8 mouse cellular contexts compared by ENCODE assay signal in genomic region chr12:113097749-113098281, GRCm38 (mm10). TPM values are rescaled to one million over a fixed set of nuclear protein-coding genes. Genes with fewer than 3 reads are reported as not detected.
DNase-seq lines count a peak whose midpoint lies in the region; ATAC-seq and TF ChIP-seq lines count a peak whose summit lies in the region.

Mta1 (plus strand) TSS chr12:113098278.

- H3K36me3 ChIP-seq in embryonic facial prominence, embryonic 11.5 days (replicated peaks; ENCODE audit: control insufficient read depth, insufficient read depth, low read depth, low read length) = no peaks in the 10 kb centered on the region
- peaks cover 13% of the 10 kb centered on the region for H3K36me3 ChIP-seq in liver, embryonic 12.5 days
- no peaks in the 10 kb centered on the region for H3K36me3 ChIP-seq in myocyte (ENCODE audit: control insufficient read depth, insufficient read depth)

- peak; percentile 55 for ATAC-seq in embryonic facial prominence, embryonic 11.5 days (replicated peaks; ENCODE audit: insufficient number of reproducible peaks, low FRiP score, low TSS enrichment, low read depth)
- peak; percentile 71 for ATAC-seq in liver, embryonic 12.5 days

- peak; percentile 84 for TF ChIP-seq POLR2A in myocyte (IDR thresholded peaks at IDR 0.05; ENCODE audit: insufficient read length, low read depth)

- 2% methylated on average over 26 of the region's 53 CpGs for WGBS in embryonic facial prominence, embryonic 11.5 days
- 5% methylated on average over 16 of the region's 53 CpGs for WGBS in liver, embryonic 12.5 days (ENCODE audit: insufficient replicate concordance)

- peak; percentile 76 for DNase-seq in CD4-positive, CD25-positive, alpha-beta regulatory T cell, adult 2 months (ENCODE audit: low read depth, low spot score)
- DNase-seq in adrenal gland, adult 8-10 months = no peak
- DNase-seq in embryonic facial prominence, embryonic 11.5 days (ENCODE audit: low spot score) = peak; percentile 83
- DNase-seq in heart, adult 8-10 months (ENCODE audit: low spot score) = no peak
- DNase-seq in kidney, adult 9 months = peak; percentile 26
- peak; percentile 59 to 71 for DNase-seq in thymus, postnatal 36 days

- peak within 1 kb of the TSS; percentile 91 for H3K4me2 ChIP-seq in embryonic facial prominence, embryonic 11.5 days (ENCODE audit: low read depth, low read length)
- peak within 1 kb of the TSS; percentile 98 for H3K4me2 ChIP-seq in liver, embryonic 12.5 days
- peak within 1 kb of the TSS; percentile 94 for H3K4me2 ChIP-seq in myocyte (ENCODE audit: low read depth)

- H3K4me3 ChIP-seq in embryonic facial prominence, embryonic 11.5 days (ENCODE audit: low read depth, low read length) = peak within 1 kb of the TSS; percentile 100
- H3K4me3 ChIP-seq in liver, embryonic 12.5 days = peak within 1 kb of the TSS; percentile 98
- H3K4me3 ChIP-seq in myocyte = peak within 1 kb of the TSS; percentile 32

- peaks cover 40% of the 10 kb centered on the region for H3K79me2 ChIP-seq in myocyte (ENCODE audit: control insufficient read depth, insufficient read depth)

- no peaks in the 10 kb centered on the region for H3K9me3 ChIP-seq in embryonic facial prominence, embryonic 11.5 days (replicated peaks; ENCODE audit: control insufficient read depth, low read length)
- H3K9me3 ChIP-seq in liver, embryonic 12.5 days (replicated peaks) = no peaks in the 10 kb centered on the region

- H3K27ac ChIP-seq in embryonic facial prominence, embryonic 11.5 days (replicated peaks; ENCODE audit: low read depth, low read length) = peak within 1 kb of the TSS; percentile 83
- H3K27ac ChIP-seq in liver, embryonic 12.5 days = peak within 1 kb of the TSS; percentile 88

- no peaks in the 10 kb centered on the region for H3K27me3 ChIP-seq in embryonic facial prominence, embryonic 11.5 days (ENCODE audit: control insufficient read depth, insufficient read depth, low read length)
- H3K27me3 ChIP-seq in liver, embryonic 12.5 days (replicated peaks) = peaks cover 27% of the 10 kb centered on the region
- no peaks in the 10 kb centered on the region for H3K27me3 ChIP-seq in myocyte (ENCODE audit: control insufficient read depth, insufficient read depth, insufficient read length)

- peak within 1 kb of the TSS; percentile 99 for H3K9ac ChIP-seq in embryonic facial prominence, embryonic 11.5 days (replicated peaks; ENCODE audit: low read length)
- H3K9ac ChIP-seq in liver, embryonic 12.5 days = peak within 1 kb of the TSS; percentile 99

- H3K4me1 ChIP-seq in embryonic facial prominence, embryonic 11.5 days (ENCODE audit: control insufficient read depth, insufficient read depth, low read length) = peaks cover 3% of the 10 kb centered on the region
- peaks cover 55% of the 10 kb centered on the region for H3K4me1 ChIP-seq in liver, embryonic 12.5 days

- H3ac ChIP-seq in myocyte (ENCODE audit: control insufficient read depth, insufficient read length) = peak within 1 kb of the TSS; percentile 95

TF ChIP-seq in myocyte, 11 proteins besides CTCF, POLR2A, EP300 and RAD21:
- TF ChIP-seq POLR2AphosphoS2 (IDR thresholded peaks at IDR 0.05; ENCODE audit: insufficient read length, low read depth) (peak; percentile 69), SRF (IDR thresholded peaks at IDR 0.05; ENCODE audit: control insufficient read depth, insufficient read length, low read depth) (no peak), REST (IDR thresholded peaks at IDR 0.05; ENCODE audit: insufficient read depth, insufficient read length) (no peak), USF1 (IDR thresholded peaks at IDR 0.05; ENCODE audit: low read depth) (no peak), MYOG (IDR thresholded peaks at IDR 0.05; ENCODE audit: control insufficient read depth in 1 of 3, insufficient read depth in 1 of 3, insufficient read length in 2 of 3, low read depth in 2 of 3) (no peak)

RNA-seq across cellular contexts. Expression of gene Mta1, which starts in this region (rescaled TPM):
- total RNA-seq in adrenal gland, adult 8-10 months (2022) = 10 to 100 TPM; 81.8 to 92.8 (median 86.8) TPM
- 18.7 and 20.7 TPM in 2 replicates for polyA plus RNA-seq in embryonic facial prominence, embryonic 11.5 days (2014; fragmentation: Nextera tagmentation; extraction: Ambion mirVana)
- total RNA-seq in heart, adult 8-10 months (2022) = 10 to 100 TPM; 45.0 to 47.2 (median 46.1) TPM
- polyA plus RNA-seq in liver, embryonic 12.5 days (2016; fragmentation: Nextera tagmentation; extraction: Ambion mirVana) = 7.2 and 7.7 TPM in 2 replicates
- polyA plus RNA-seq in myocyte (2012; fragmentation: generic; extraction: Trizol) = 101 TPM

Comparison
In these comparisons a context has a peak if more than half of its experiments do, and no peak if none do; other contexts are left out.
1. DNase-seq: peak in CD4-positive, CD25-positive, alpha-beta regulatory T cell, adult 2 months (single experiment), embryonic facial prominence, embryonic 11.5 days (single experiment), kidney, adult 9 months (single experiment) and thymus, postnatal 36 days (2 of 2); none in adrenal gland, adult 8-10 months (single experiment) and heart, adult 8-10 months (single experiment).
2. H3K4me3 ChIP-seq: peak in every context shown above with its lines; median percentile 100 in embryonic facial prominence, embryonic 11.5 days; 98 in liver, embryonic 12.5 days; 32 in myocyte.
3. Peak in every context shown above with its lines, with median percentiles within 50 percentile points of each other: H3K4me2 ChIP-seq.